Mouse (Mus musculus): ENCODE measurements around the gene Gm10318. TPM values are rescaled to one million over a fixed set of nuclear protein-coding genes. Genes with fewer than 3 reads are reported as not detected.

The Gm10318 gene
- polyA plus RNA-seq, 1 experiment from 2014 or later = not detected

GRCm38 (mm10) chr10:77902211-77902893, 49.7 kb downstream of the Gm10318 start, which contains the start of gene Lrrc3:
Lrrc3 (minus strand) TSS chr10:77902536.
- Histone ChIP-seq H3K4me2 (ENCODE audit: low read depth, low read length) (peak within 1 kb of the TSS; percentile 69), H3K36me3 (ENCODE audit: control insufficient read depth, insufficient read depth, low read length) (no peaks in the 10 kb centered on the region), H3K4me1 (replicated peaks; ENCODE audit: control insufficient read depth, insufficient read depth, low read length) (peaks cover 12% of the 10 kb centered on the region), H3K27me3 (ENCODE audit: control insufficient read depth, insufficient read depth, low read depth, low read length) (no peaks in the 10 kb centered on the region), H3K27ac (ENCODE audit: low read length) (no peak within 1 kb of the TSS), H3K9me3 (ENCODE audit: control insufficient read depth, low read length) (no peaks in the 10 kb centered on the region), H3K9ac (ENCODE audit: low read length) (peak within 1 kb of the TSS; percentile 46), H3K4me3 (ENCODE audit: low read length) (peak within 1 kb of the TSS; percentile 49)
- ATAC-seq (ENCODE audit: low read depth) = peak; percentile 87
- under 1% methylated on average over 41 of the region's 46 CpGs for WGBS

- WGBS = 5% methylated on average over 35 of the region's 35 CpGs
- peak; percentile 71 for ATAC-seq (ENCODE audit: low read depth)
- Histone ChIP-seq H3K4me1 (replicated peaks; ENCODE audit: control insufficient read depth, insufficient read depth, low read length) (peaks cover 12% of the 10 kb centered on the region), H3K9me3 (ENCODE audit: control insufficient read depth, low read length) (no peaks in the 10 kb centered on the region), H3K4me2 (ENCODE audit: low read depth, low read length) (peak overlapping the region; percentile 69), H3K36me3 (ENCODE audit: control insufficient read depth, insufficient read depth, low read length) (no peaks in the 10 kb centered on the region), H3K27me3 (ENCODE audit: control insufficient read depth, insufficient read depth, low read depth, low read length) (no peaks in the 10 kb centered on the region), H3K27ac (ENCODE audit: low read length) (no peak overlapping the region), H3K9ac (ENCODE audit: low read length) (peak overlapping the region; percentile 46; the same call in 1 of the 2 replicates), H3K4me3 (ENCODE audit: low read length) (peak overlapping the region; percentile 49)
These were observed 50.4 kb downstream of the Gm10318 start for GRCm38 (mm10) chr10:77902894-77903715.

Other genes with a start within 250 kb of the Gm10318 start
- gene Sumo3, start 246.8 kb upstream of the Gm10318 start, polyA plus RNA-seq (2015; fragmentation: Nextera tagmentation; extraction: Ambion mirVana) = 344 and 348 TPM in 2 replicates
- 2.0 and 2.4 TPM in 2 replicates for gene Gm49325, start 246.7 kb upstream of the Gm10318 start, polyA plus RNA-seq (2015; fragmentation: Nextera tagmentation; extraction: Ambion mirVana)
- gene Ube2g2, start 230.6 kb upstream of the Gm10318 start, polyA plus RNA-seq (2015; fragmentation: Nextera tagmentation; extraction: Ambion mirVana) = 66.6 and 69.5 TPM in 2 replicates
- 0.25 and 0.38 TPM in 2 replicates for gene Tspear, start 166.3 kb upstream of the Gm10318 start, polyA plus RNA-seq (2015; fragmentation: Nextera tagmentation; extraction: Ambion mirVana)
- gene Gm19402, start 162.1 kb upstream of the Gm10318 start, polyA plus RNA-seq (2015; fragmentation: Nextera tagmentation; extraction: Ambion mirVana) = not detected in 2 replicates
- not detected in 2 replicates for gene Gm9508, start 155.6 kb upstream of the Gm10318 start, polyA plus RNA-seq (2015; fragmentation: Nextera tagmentation; extraction: Ambion mirVana)
- not detected in 2 replicates for gene Gm10272, start 146.2 kb upstream of the Gm10318 start, polyA plus RNA-seq (2015; fragmentation: Nextera tagmentation; extraction: Ambion mirVana)
- gene Gm10024, start 141.4 kb upstream of the Gm10318 start, polyA plus RNA-seq (2015; fragmentation: Nextera tagmentation; extraction: Ambion mirVana) = not detected in 2 replicates
- gene Gm10142, start 137.1 kb upstream of the Gm10318 start, polyA plus RNA-seq (2015; fragmentation: Nextera tagmentation; extraction: Ambion mirVana) = not detected in 2 replicates
- not detected in 2 replicates for gene Krtap12-1, start 132.3 kb upstream of the Gm10318 start, polyA plus RNA-seq (2015; fragmentation: Nextera tagmentation; extraction: Ambion mirVana)
- gene Gm10100, start 126.4 kb upstream of the Gm10318 start, polyA plus RNA-seq (2015; fragmentation: Nextera tagmentation; extraction: Ambion mirVana) = not detected in 2 replicates
- gene Gm18596, start 110.2 kb upstream of the Gm10318 start, polyA plus RNA-seq (2015; fragmentation: Nextera tagmentation; extraction: Ambion mirVana) = not detected in 2 replicates
- not detected in 2 replicates for gene Gm9736, start 101.5 kb upstream of the Gm10318 start, polyA plus RNA-seq (2015; fragmentation: Nextera tagmentation; extraction: Ambion mirVana)
- gene Gm3233, start 93.2 kb upstream of the Gm10318 start, polyA plus RNA-seq (2015; fragmentation: Nextera tagmentation; extraction: Ambion mirVana) = not detected in 2 replicates
- not detected in 2 replicates for gene Gm3238, start 81.5 kb upstream of the Gm10318 start, polyA plus RNA-seq (2015; fragmentation: Nextera tagmentation; extraction: Ambion mirVana)
- not detected in 2 replicates for gene Gm7138, start 75.9 kb upstream of the Gm10318 start, polyA plus RNA-seq (2015; fragmentation: Nextera tagmentation; extraction: Ambion mirVana)
- gene Gm3250, start 70.3 kb upstream of the Gm10318 start, polyA plus RNA-seq (2015; fragmentation: Nextera tagmentation; extraction: Ambion mirVana) = not detected in 2 replicates
- not detected in 2 replicates for gene Gm7137, start 64.7 kb upstream of the Gm10318 start, polyA plus RNA-seq (2015; fragmentation: Nextera tagmentation; extraction: Ambion mirVana)
- gene Gm9639, start 57.8 kb upstream of the Gm10318 start, polyA plus RNA-seq (2015; fragmentation: Nextera tagmentation; extraction: Ambion mirVana) = not detected in 2 replicates
- gene Gm19668, start 53.7 kb upstream of the Gm10318 start, polyA plus RNA-seq (2015; fragmentation: Nextera tagmentation; extraction: Ambion mirVana) = not detected in 2 replicates
- gene Gm9507, start 41.0 kb upstream of the Gm10318 start, polyA plus RNA-seq (2015; fragmentation: Nextera tagmentation; extraction: Ambion mirVana) = not detected in 2 replicates
- not detected in 2 replicates for gene Gm2696, start 38.2 kb upstream of the Gm10318 start, polyA plus RNA-seq (2015; fragmentation: Nextera tagmentation; extraction: Ambion mirVana)
- gene Krtap10-4, start 25.8 kb upstream of the Gm10318 start, polyA plus RNA-seq (2015; fragmentation: Nextera tagmentation; extraction: Ambion mirVana) = not detected in 2 replicates
- gene Krtap10-10, start 16.9 kb upstream of the Gm10318 start, polyA plus RNA-seq (2015; fragmentation: Nextera tagmentation; extraction: Ambion mirVana) = not detected in 2 replicates
- not detected in 2 replicates for gene Gm36176, start 6.1 kb upstream of the Gm10318 start, polyA plus RNA-seq (2015; fragmentation: Nextera tagmentation; extraction: Ambion mirVana)
- not detected in 2 replicates for gene Gm3285, start 9.1 kb downstream of the Gm10318 start, polyA plus RNA-seq (2015; fragmentation: Nextera tagmentation; extraction: Ambion mirVana)
- gene Lrrc3, start 49.7 kb downstream of the Gm10318 start, polyA plus RNA-seq (2015; fragmentation: Nextera tagmentation; extraction: Ambion mirVana) = 3.5 and 4.7 TPM in 2 replicates
- gene Trpm2, start 117.7 kb downstream of the Gm10318 start, polyA plus RNA-seq (2015; fragmentation: Nextera tagmentation; extraction: Ambion mirVana) = 1.1 and 1.4 TPM in 2 replicates
- gene 1810043G02Rik, start 125.7 kb downstream of the Gm10318 start, polyA plus RNA-seq (2015; fragmentation: Nextera tagmentation; extraction: Ambion mirVana) = 19.9 and 22.6 TPM in 2 replicates
- 158 and 164 TPM in 2 replicates for gene Pfkl, start 157.2 kb downstream of the Gm10318 start, polyA plus RNA-seq (2015; fragmentation: Nextera tagmentation; extraction: Ambion mirVana)
- 0.65 and 1.6 TPM in 2 replicates for gene Dnmt3l, start 189.1 kb downstream of the Gm10318 start, polyA plus RNA-seq (2015; fragmentation: Nextera tagmentation; extraction: Ambion mirVana)
- 2.2 and 2.3 TPM in 2 replicates for gene Aire, start 190.8 kb downstream of the Gm10318 start, polyA plus RNA-seq (2015; fragmentation: Nextera tagmentation; extraction: Ambion mirVana)
- 9.5 and 10.2 TPM in 2 replicates for gene Icosl, start 216.4 kb downstream of the Gm10318 start, polyA plus RNA-seq (2015; fragmentation: Nextera tagmentation; extraction: Ambion mirVana)